Mouse (Mus musculus) urinary bladder, postnatal 4 days (tissue): ENCODE data around the gene Ptpn14.

Experiments
- DNase-seq, 2 experiments: peaks; one replicate each; pipeline ENCODE4 v3.0.0; 2021 to 2022; ENCODE audit warnings: low spot score in 2 of 2

Gene Ptpn14

GRCm38 (mm10) chr1:189808015-189808414 lies 79.9 kb downstream of the Ptpn14 start:
- DNase-seq: no peak

GRCm38 (mm10) chr1:189808453-189808852 lies 80.4 kb downstream of the Ptpn14 start:
- DNase-seq: no peak

- DNase-seq: no peak
Observed at GRCm38 (mm10) chr1:189811778-189812177, 83.7 kb downstream of the Ptpn14 start.

DNA sequence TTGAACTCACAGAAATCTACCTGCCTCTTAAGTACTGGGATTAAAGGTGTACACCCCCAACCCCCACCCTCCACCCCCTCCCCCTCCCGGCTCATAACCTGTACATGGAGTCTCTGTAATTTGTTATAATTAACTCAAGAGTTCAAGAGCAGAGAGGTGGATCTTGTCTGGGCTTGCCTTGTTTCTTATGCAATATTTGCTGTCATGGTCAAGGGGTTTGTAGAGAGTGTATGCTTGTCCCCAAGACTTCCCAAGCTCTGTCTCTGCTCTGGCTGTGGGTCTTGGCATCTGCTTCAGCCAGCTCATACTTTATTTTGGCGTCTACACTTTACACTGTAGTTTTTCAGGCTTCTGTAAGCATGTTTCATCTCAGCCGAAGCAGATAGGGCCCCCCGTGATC lies 86.3 kb downstream of the Ptpn14 start:
- DNase-seq: no peak

DNA sequence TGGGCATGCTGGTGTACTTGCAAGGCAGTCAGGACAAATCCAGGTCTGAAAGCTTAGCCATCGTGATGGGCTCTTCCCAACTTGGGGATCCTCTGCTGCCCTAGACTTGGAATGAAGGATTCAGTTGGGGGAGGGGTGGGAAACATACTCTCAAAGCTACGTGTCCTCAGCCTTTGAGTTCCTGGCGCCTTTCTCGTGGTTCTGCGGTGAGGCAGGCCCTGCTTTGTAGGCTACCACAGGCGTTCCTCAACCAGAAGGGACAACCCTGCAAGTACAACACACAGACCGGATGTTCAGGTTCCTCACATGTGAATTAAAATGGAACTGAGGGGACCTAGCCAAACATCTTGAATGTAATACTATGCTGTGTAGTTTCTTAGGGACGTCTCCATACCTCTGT lies 89.0 kb downstream of the Ptpn14 start:
- no peak for DNase-seq

- DNase-seq: no peak
Observed at GRCm38 (mm10) chr1:189817810-189818209, 89.7 kb downstream of the Ptpn14 start.

- DNase-seq: no peak
Observed at GRCm38 (mm10) chr1:189820111-189820510, 92.0 kb downstream of the Ptpn14 start.

DNA sequence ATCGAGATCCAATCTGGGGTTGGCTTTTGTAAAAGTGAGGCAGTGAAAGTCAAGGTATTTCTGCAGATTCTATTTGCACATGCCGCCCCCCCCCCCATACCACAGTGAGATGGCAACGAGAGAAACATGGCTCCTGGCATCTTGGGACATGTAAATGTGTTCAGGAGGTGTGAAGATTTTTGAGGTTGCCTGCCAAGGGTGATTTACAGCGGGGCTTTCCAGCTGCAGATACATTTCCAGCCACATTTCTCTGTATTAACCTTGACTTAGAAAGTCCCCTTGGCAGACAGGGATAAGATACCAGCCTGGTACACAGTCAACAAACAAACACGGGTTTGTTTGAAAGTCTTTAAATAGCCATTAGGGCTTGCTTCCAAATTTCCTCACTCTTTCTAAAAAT lies 96.4 kb downstream of the Ptpn14 start:
- no peak for DNase-seq

DNA sequence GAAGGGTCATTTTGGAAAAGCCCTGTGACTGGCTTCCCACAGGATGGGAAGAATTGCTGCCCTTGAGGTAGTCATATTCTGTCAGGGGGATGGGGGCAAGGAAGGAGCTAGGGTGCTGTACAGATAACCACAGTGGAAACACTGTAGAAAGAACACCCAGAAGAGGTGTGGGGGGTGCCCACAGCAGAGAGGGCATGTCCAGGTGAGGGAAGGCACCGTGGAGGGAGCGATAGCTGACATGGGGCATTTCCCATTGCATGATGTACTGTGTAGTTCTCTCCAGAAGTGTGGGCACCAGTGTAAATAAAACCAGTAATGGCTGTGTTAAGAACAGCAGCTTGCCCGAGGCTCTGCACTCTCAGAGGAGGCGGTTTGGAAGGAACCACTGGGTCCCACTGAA lies 102.3 kb downstream of the Ptpn14 start:
- DNase-seq: no peak

- no peak for DNase-seq
Observed at GRCm38 (mm10) chr1:189830797-189831232, 102.7 kb downstream of the Ptpn14 start.

DNA sequence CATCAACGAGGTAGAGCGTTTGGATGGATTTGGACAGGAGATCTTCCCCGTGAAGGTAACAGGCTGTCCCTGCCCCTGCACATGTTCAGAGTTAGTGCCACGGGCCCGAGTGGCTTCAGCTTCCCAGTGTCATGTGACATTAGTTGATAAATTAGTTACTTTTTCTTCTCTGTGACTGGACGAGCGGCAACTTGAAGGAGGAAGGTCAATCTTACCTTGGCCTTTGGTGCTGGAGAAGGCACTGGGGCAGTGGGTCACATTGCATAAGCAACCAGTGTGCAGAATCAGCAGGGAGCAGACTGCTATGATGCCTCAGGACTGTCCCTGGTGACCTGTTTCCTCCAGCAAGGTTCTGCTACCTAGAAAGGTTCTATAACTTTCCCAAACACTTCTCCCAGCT lies 105.3 kb downstream of the Ptpn14 start:
- no peak for DNase-seq

GRCm38 (mm10) chr1:189834166-189834565 lies 106.1 kb downstream of the Ptpn14 start:
- DNase-seq: no peak

DNA sequence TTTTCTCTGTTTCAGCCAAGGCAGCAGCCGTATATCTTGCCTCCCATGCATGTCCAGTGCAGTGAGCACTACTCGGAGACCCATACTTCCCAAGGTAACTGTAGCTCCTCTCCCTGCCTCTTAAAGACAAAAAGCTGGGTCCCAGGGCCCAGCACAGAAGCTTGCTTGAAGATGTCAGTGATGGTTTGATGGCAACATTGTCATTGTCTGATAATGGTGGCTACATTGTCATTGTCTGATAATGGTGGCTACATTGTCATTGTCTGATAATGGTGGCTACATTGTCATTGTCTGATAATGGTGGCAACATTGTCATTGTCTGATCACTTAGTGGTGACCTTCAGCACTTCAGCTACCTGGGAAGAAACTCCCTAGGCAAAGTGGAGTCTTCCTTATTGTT lies 118.3 kb downstream of the Ptpn14 start:
- no peak for DNase-seq

DNA sequence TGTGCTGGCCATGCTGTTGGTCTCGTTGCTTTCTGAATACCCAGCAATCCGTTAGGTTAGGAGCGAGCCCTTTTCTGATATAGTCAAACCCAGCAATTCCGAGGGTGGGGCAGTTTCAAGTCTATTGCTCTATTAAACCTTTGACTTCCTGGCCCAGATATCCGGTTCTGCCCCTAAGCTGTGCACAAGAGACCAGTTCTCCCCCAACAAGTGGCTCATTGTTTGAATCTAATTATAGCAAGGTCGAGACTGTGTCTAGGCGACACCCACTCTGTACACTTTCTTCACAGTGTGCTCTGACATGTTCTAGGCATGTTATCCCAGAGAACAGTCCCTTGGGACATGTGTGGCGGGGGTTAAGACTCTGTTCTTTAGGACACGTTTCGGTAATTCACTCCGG lies 121.5 kb downstream of the Ptpn14 start:
- DNase-seq: no peak

DNA sequence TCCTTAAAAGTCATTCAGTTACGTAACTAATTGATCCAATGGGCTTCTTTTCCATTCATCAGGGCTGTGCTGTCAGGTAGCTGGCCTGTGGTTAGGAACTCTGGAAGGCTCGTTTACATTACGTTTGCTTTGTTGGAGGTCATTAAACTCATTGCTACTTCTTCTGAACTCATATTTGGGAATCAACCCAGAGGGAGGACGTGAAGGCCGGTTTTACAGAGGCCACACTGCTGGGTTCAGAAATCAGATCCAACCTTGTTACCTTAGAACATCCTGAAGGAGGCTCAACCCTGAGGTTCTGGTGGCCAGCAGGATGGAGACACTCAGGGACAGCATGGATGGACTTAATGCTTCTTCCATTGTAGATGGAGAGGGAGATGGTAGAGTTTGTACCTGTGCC lies 124.0 kb downstream of the Ptpn14 start:
- DNase-seq: no peak

GRCm38 (mm10) chr1:189852456-189852855 lies 124.4 kb downstream of the Ptpn14 start:
- no peak for DNase-seq

DNA sequence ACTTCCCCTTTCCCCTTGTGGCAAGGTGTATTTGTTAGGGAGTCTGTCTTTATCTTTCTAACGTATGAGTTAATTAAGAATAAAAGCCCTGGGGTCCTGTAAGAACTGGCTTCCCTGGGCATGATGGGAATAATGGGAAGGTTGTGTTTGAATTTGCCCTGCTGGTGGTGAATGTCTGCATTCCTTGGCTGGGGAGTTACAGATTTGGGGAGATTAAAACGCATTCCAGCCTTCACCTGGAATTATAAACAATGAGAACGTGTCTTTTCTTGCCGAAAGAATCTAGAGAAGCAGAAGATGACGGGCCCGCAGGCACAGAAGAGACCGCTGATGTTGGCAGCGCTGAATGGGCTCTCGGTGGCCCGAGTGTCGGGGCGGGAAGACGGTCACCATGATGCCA lies 126.6 kb downstream of the Ptpn14 start:
- DNase-seq: no peak

DNA sequence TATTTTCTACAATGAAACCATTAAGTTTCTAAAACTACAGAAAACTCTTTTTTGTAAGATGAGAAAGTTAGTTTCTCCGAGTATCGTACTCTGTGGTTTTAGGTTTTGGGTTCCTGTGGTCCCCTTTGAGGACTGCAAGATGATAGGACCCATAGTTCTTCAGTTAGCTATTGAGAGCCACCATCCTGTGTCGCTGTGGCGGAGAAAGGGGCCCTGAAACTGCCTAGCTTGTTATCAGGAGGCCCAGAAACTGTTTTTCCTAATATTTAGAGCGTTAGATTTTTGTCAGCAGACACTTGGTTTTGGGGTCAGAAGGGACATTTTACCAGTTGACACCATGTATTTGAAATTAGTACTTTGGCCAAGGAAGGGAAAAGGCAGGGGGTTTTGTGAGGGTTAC lies 127.7 kb downstream of the Ptpn14 start:
- no peak for DNase-seq

- DNase-seq: no peak
Observed at GRCm38 (mm10) chr1:189858377-189858776, 130.3 kb downstream of the Ptpn14 start.

GRCm38 (mm10) chr1:189860112-189860941 lies 132.3 kb downstream of the Ptpn14 start:
- no peak for DNase-seq

DNA sequence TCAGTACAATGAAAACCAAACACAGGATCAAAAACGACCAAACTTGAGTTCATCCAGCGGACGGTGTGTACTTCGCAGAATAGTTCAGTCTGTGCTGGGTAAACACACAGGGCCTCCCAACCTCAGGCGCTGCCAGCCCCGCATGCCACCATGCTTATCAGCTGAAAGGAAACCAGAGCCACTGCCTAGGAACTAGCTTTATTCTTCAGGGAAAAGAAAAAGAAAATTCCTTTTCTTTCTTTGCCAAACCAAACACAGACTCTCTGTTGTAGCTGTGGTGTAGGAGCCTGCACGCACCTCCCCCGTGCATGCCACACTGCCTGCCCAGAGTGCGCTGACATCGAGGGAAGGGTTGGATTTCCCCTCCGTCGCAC lies 132.9 kb downstream of the Ptpn14 start:
- no peak for DNase-seq

DNA sequence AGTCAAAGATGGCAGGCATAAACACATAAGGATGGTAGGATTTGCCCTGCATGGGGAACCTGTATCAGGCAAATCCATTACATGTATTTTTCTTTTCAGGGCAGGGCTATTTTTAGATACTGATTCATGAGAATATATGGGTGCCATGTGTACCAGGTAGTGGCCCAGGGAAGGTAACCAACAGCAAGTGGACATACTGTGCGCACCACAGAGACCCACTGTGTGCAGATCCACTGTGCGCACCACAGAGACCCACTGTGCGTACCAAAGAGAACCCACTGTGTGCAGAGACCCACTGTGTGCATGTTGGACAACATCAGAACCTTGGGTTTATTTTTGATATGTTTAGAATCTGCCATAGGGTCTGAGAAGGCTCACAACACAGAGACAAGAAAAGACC lies 135.7 kb downstream of the Ptpn14 start:
- no peak for DNase-seq

DNA sequence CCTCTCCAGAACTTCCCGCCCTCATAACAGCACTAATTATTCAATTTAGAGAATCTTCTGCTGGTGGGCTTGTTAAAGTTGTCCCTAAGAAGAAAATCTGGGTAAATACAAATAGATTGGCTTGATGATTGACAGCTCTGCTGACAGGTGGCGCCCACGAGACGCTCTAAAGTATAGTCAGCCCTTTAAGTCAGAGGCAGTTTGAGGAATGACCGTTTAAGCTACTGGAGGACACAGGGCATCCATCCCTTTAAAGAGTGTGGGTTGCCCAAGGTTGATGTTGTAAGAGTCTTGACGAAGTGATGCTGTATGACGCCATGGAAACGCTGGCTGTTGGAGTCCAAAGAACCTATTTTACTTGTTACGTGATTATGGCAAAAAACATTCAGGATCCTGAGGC lies 136.2 kb downstream of the Ptpn14 start:
- DNase-seq: no peak
